Mouse (Mus musculus): ENCODE data around the gene Klk9.

DNA sequence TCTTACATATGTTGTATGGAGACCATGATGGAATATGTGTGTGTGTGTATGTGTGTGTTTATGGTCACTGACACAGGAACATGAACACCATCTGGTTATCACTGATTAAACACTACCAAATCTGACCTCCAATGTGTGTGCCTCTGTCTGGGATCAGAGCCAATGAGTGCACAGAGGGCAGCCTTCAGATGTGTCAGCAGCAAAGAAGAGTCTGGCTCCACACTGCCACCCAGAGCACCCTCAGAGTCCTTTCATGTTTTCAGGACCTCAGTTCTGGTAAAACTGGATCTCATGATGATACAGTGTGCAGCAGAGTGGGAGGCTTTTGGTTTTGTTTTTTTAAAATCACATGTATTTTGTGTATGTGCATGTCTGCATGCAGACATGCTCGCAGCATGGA is 6.4 kb upstream of the Klk9 start:
- TF ChIP-seq POLR2A (IDR thresholded peaks at IDR 0.05; ENCODE audit: extremely low read depth, insufficient read depth, low read length), result no peak
- TF ChIP-seq CTCF (IDR thresholded peaks at IDR 0.05; ENCODE audit: extremely low read depth, insufficient read depth, low read length), result 0 out of 2 replicates have a peak, but pooled peaks have one; percentile 19

Data from cortical plate, adult 2 months (tissue).